Mouse (Mus musculus) kidney, adult 8-10 months (tissue): ENCODE measurements at regions not wholly inside any gene's neighbourhood (a gene's known extent, or its start where the extent isn't known, plus 50 kb on each side); places are given as distances from the start of the nearest gene placed in this dataset.
"Not testable (repeated sequence)": the region's sequence is repeated elsewhere in the genome, so short reads cannot be mapped to it uniquely, and the experiment has no call there.

ENCODE experiments used
- DNase-seq, 2 experiments: peaks; one replicate each; pipeline ENCODE4 v3.0.0; 2022

- DNase-seq, result no peak
Measured at GRCm38 (mm10) chr15:90291848-90292247, 67.7 kb downstream of the Alg10b start.

- DNase-seq, result no peak
Measured at GRCm38 (mm10) chr15:90294353-90294922, 70.3 kb downstream of the Alg10b start.

GRCm38 (mm10) chr15:90298566-90298965 lies 74.5 kb downstream of the Alg10b start:
- no peak for DNase-seq

GRCm38 (mm10) chr15:90303393-90303792 lies 79.3 kb downstream of the Alg10b start:
- no peak for DNase-seq

GRCm38 (mm10) chr15:90305051-90305450 lies 80.9 kb downstream of the Alg10b start:
- no peak for DNase-seq

- no peak for DNase-seq
Measured at GRCm38 (mm10) chr15:90306866-90307265, 82.8 kb downstream of the Alg10b start.

GRCm38 (mm10) chr15:90308433-90308832 lies 84.3 kb downstream of the Alg10b start:
- DNase-seq, result not testable (repeated sequence)

GRCm38 (mm10) chr15:90308869-90309268 lies 84.8 kb downstream of the Alg10b start:
- DNase-seq, result no peak

- no peak for DNase-seq
Measured at GRCm38 (mm10) chr15:90309664-90310063, 85.6 kb downstream of the Alg10b start.

GRCm38 (mm10) chr15:90321774-90322173 lies 97.7 kb downstream of the Alg10b start:
- DNase-seq, result no peak

- no peak for DNase-seq
Measured at GRCm38 (mm10) chr15:90333275-90333674, 109.2 kb downstream of the Alg10b start.

- no peak for DNase-seq
Measured at GRCm38 (mm10) chr15:90333766-90334165, 109.7 kb downstream of the Alg10b start.

GRCm38 (mm10) chr15:90334406-90334805 lies 110.3 kb downstream of the Alg10b start:
- DNase-seq, result no peak

- no peak for DNase-seq
Measured at GRCm38 (mm10) chr15:90335506-90335905, 111.4 kb downstream of the Alg10b start.

- DNase-seq, result no peak
Measured at GRCm38 (mm10) chr15:90340089-90340488, 116.0 kb downstream of the Alg10b start.

GRCm38 (mm10) chr15:90341261-90341660 lies 117.2 kb downstream of the Alg10b start:
- no peak for DNase-seq

GRCm38 (mm10) chr15:90343771-90344170 lies 119.7 kb downstream of the Alg10b start:
- peak; percentile 17 to 83 for DNase-seq

- peak in 1 of 2 experiments; percentile 8 for DNase-seq
Measured at GRCm38 (mm10) chr15:90344956-90345355, 120.8 kb downstream of the Alg10b start.

GRCm38 (mm10) chr15:90346162-90346561 lies 122.1 kb downstream of the Alg10b start:
- peak in 1 of 2 experiments; percentile 4 for DNase-seq

- DNase-seq, result peak; percentile 64 to 85
Measured at GRCm38 (mm10) chr15:90346757-90347156, 122.6 kb downstream of the Alg10b start.

GRCm38 (mm10) chr15:90351898-90352297 lies 127.8 kb downstream of the Alg10b start:
- DNase-seq, result no peak

- DNase-seq, result no peak
Measured at GRCm38 (mm10) chr15:90365656-90366055, 141.5 kb downstream of the Alg10b start.

- DNase-seq, result no peak
Measured at GRCm38 (mm10) chr15:90377959-90378358, 153.8 kb downstream of the Alg10b start.

GRCm38 (mm10) chr15:90396961-90397360 lies 172.8 kb downstream of the Alg10b start:
- no peak for DNase-seq

GRCm38 (mm10) chr15:90397691-90398377 lies 173.7 kb downstream of the Alg10b start:
- DNase-seq, result no peak
